Mouse (Mus musculus) spleen, postnatal 10 days (tissue): ENCODE results near the gene Tmem256.

Experiments
- DNase-seq, 2 experiments: peaks; one replicate each; pipeline ENCODE4 v3.0.0; 2021 to 2022; ENCODE audit warnings: low spot score in 2 of 2

Gene Tmem256

GRCm38 (mm10) chr11:69883527-69884151 is 45.3 kb downstream of the Tmem256 start:
- peak in 1 of 2 experiments; percentile 45 for DNase-seq

- no peak for DNase-seq
Observed at GRCm38 (mm10) chr11:69884240-69884639, 45.9 kb downstream of the Tmem256 start.

- no peak for DNase-seq
Observed at GRCm38 (mm10) chr11:69884663-69885062, 46.3 kb downstream of the Tmem256 start.

GRCm38 (mm10) chr11:69886907-69887635 is 48.8 kb downstream of the Tmem256 start:
- no peak for DNase-seq
